Mouse (Mus musculus) ES-E14 (cell line): ENCODE measurements around the gene Ahcyl1.

Experiments
- CHD2 ChIP-seq: IDR thresholded peaks from 2 replicates; pipeline ENCODE4 v1.6.1; 2014; ENCODE audit warnings: mild to moderate bottlenecking, low read depth, low read length, inconsistent platforms
- HCFC1 ChIP-seq: IDR thresholded peaks from 2 replicates; pipeline ENCODE4 v1.6.1; 2012; ENCODE audit warnings: low read length, inconsistent platforms, borderline replicate concordance; ENCODE audit not compliant: insufficient read depth
- ZC3H11A ChIP-seq: IDR thresholded peaks from 2 replicates; pipeline ENCODE4 v1.6.1; 2012; ENCODE audit warnings: low read depth, mild to moderate bottlenecking, inconsistent platforms, low read length, borderline replicate concordance
- ZNF384 ChIP-seq: IDR thresholded peaks from 2 replicates; pipeline ENCODE4 v1.6.1; 2012; ENCODE audit warnings: low read depth, low read length, inconsistent platforms

GRCm38 (mm10) chr3:107656888-107657287 lies 39.5 kb downstream of the Ahcyl1 start:
- no peak for TF ChIP-seq ZC3H11A
- no peak for TF ChIP-seq ZNF384
- TF ChIP-seq CHD2, result no peak
- TF ChIP-seq HCFC1, result no peak
